Mouse (Mus musculus) left cerebral cortex, postnatal 36 days (tissue): Measurements from ENCODE around the gene Trmt2b. TPM values are rescaled to one million over a fixed set of nuclear protein-coding genes. Genes with fewer than 3 reads are reported as not detected.
"Not testable (repeated sequence)": the region's sequence is repeated elsewhere in the genome, so short reads cannot be mapped to it uniquely, and the experiment has no call there.

Source experiments
- DNase-seq, 2 experiments: peaks; one replicate each; pipeline ENCODE4 v3.0.0; 2021 to 2022; ENCODE audit warnings: low spot score in 2 of 2, mixed read lengths in 1 of 2
- intact Hi-C: fragments of 180-260 bp; cut with DNase I; formaldehyde crosslinking; loops from one replicate; pipeline ENCODE4 v1.15.1; 2025
- total RNA-seq, 2 experiments: library from RNA; stranded (reverse); gene quantifications; 2 replicates each; pipeline ENCODE4 v1.2.3; 2021

Trmt2b gene
- 1 to 10 TPM; 8.1 to 8.7 TPM for total RNA-seq

DNA sequence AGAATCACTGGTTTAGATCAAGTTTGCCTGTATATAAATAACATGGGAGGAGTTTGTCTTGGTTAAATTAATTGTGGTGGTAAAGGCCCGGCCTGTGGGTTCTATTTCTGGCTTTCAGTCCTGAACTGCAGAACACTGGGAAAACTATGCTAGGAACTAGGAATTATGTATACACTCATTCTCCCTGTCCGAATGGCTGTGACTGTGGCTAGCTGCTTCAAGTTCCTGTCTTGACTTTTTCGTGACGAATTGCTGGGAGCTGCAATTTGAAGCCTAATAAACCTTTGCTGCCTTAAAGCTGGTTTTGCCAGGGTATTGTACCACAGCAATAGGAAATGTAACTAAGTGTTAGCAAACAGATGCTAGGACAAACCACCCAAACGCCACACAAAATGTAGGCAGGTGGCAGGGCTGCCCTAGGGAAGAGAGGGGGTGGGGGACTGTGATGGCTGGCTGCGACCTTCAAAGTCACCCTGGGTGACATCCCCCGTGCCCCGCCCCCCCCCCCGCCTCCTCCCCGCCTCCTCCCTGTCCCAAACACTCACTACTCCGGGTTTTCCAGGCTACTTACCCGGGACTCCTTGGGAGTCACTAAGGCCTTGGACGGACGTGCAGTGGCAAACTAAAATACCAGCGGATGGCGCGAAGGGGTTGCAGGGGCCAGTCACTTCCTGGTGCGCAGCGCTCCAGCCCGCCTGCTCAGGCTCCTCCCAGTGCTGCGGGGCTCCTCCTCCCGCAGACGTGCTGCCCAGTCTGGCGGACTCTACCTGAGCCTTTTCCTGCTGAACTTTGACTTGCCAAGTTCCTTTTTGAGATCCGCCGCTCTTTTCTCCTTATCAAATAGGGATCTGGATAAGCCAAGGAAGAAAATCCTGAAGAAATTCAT is at the start of gene Trmt2b:
Trmt2b (minus strand) TSS at position 710 of the 886 bp plus-strand sequence.
- intact Hi-C loops, result no loop called here
- DNase-seq, result peak; percentile 18 to 23

DNA sequence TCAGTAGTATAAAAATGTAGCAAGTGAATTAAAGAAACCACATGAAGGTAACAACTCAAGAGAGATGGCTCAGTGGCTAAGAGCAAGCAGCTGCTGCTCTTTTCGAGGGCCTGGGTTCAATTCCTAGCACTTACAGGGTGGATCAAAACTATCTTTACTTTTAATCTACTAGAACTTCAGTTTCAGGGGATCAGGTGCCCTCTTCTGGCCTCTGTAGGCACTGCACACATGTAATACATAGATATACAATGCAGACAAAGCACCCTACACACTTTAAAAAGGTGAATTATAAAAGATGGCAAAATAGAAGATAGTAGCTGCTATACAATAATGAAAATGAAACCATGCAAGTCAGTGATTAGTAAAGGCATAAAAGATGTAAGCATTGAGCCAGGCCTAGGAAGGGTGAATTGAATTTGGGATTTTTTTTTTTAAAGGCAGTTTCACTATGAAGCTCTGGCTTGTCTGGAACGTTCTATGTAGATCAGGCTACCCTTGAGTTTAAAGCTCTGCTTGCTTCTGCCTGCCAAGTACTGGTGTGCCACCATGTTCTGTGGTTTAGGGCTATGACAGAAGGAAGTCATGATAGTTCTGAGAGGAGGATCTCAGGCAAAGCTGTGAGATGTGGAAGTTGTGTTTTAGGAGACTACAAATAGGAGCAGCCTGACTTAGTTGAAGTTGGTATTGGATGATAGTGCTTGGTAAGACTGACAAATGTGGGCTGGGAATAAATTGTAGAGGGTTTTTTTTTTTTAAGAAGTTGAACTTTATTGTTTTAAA is 42.6 kb upstream of the Trmt2b start:
- no peak for DNase-seq
- intact Hi-C loops, result no loop called here

DNA sequence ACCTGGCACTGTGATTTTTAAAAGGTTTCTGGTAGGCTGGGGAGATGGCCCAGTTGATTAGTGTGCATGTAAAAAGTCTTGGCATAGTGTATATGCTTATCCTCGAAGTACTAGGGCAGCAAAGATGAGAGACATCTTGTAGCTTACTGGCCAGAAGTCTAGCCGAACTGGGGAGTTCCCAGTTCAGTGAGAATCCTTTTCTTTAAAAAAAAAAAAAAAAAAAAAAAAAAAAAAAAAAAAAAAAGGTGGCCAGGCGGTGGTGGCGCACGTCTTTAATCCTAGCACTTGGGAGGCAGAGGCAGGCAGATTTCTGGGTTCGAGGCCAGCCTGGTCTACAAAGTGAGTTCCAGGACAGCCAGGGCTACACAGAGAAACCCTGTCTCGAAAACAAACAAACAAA is 34.4 kb upstream of the Trmt2b start:
- intact Hi-C loops, DNase-seq: not testable (repeated sequence)

DNA sequence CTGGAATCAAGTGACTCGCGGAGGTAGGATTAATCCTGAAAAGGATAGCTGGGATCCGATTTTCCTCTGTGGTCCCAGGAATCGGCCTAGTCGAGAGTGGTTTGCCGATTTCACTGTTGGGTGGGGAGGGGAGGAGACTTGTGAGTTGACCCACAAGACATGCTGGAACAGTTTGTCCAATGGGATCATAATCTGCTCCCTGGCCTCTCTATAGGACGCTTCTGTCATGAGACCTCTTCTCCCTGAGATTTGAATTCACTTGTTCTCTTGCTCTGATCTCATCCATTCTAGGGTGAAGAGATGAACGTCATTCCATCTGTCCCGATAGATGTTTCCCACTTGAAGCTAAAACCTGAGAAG is 31.5 kb upstream of the Trmt2b start:
- DNase-seq, result no peak
- intact Hi-C loops, result no loop called here

DNA sequence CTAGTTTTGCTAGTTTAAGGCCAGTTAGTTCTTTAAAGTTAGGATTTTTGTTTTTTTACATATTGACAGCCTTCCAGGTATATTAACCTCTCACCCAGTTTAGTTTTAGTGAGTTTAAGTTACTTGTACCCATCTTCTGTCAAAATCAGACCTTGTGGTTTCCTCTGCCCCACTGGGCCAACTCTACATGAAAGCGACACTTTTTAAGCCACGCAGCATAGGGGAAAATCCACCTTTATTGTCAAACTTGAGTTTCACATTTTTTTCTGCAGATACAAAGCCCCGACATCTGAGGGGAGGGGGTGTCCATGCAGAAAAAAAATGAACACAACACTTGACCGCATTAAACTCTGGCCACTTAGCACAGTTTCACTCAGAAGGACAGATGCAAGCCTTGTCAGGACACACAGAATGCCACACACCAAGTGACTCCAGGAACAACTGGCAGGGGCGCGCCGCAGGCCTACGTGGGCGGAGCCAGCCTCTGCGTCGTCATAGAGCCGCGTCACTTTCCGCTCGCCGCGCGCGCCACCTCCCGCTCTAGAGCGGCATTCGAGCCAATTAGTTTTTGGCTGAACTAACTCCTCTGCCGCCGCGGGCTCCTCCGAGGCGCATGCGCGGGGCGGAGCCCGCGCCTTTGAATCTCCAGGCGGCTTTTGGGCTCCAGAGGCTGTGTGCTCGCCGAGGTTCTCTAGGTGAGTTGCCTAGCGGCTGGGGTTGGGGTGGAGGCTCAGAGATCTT is 30.9 kb upstream of the Trmt2b start, which contains the start of gene Cenpi:
Cenpi (plus strand) TSS at position 551 of the 741 bp plus-strand sequence.
- DNase-seq, result peak; percentile 81 to 82

DNA sequence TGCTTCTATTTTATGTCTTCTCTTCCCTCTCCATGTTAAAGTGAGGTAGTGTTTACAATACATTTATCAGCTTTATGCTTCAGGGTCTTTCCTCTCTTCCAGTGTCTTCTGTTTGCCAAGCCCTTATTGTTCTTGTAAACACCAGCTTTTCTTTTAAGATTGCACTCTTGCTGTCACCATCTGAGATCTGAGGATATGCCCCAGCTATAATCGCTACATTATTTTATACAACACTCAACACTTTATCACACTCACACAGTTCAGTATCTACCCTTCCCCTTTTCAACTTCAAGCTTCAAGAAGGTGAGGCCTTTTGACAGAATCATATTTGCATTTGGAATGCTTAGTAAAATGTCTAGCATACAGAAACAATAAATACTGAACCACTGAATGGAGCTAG is 26.5 kb upstream of the Trmt2b start:
- no peak for DNase-seq
- intact Hi-C loops, result no loop called here

More for the DNA sequence above, 30.9 kb upstream of the Trmt2b start, which contains the start of gene Cenpi:
- intact Hi-C loops, result no loop called here

DNA sequence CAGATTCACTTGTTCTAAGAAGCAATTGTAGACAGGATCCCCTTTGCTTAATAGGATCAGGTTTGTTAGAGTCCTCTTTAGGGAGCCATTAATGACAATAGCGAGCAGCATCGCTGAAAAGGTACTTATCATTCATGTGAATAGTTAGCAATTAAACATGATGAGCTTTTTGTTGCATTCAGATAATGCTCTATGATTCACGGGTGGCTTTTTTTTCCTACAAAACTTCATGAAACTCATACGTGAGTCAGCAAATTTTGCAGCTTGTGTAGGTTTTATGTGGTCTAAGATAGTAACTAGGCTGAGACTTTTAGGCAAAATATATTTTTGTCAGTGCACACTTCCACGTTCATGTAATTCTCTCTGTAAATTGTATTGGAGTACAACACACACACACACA is 23.4 kb upstream of the Trmt2b start:
- DNase-seq, result no peak
- intact Hi-C loops, result no loop called here

DNA sequence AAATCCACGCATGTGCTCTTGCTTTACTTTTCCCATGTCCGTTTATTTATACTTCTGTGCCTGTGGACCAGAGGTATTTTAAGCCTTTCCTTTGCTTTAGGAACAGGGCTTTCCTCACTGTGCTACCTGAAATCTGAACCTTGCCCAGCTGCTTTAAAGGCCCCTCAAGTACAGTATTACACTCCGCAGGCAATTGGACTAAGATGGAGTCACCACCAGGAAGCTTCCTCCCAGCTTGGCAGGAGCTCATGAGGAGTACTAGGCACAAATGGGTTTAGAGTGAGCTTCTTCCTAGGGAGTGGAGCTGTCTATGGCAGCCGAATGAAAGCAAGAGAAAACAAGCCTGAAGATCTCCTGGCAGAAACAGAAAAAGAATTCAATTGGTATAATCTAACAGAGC is 20.4 kb upstream of the Trmt2b start:
- intact Hi-C loops, result no loop called here
- DNase-seq, result no peak

DNA sequence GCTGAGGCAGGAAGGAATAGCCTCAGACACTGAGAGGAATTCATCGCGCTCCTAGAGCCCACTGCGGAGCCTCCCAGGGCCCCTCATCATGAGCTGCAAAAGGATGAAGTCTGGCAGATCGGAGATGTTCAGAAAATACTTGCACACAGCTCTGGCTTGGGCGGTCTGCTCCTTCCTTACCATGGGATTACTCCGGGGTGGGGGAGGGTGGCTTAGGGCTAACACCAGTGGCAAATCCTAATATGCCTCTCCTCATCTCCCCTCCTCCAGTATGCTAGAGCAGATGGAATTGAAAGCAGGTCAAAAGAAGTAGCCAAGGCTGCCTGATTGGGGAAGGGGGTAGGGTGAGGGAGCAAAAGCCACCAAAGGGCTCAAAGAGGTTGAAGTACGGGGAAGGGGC is 20.0 kb upstream of the Trmt2b start:
- intact Hi-C loops, result no loop called here
- peak in 1 of 2 experiments; percentile 9 for DNase-seq

DNA sequence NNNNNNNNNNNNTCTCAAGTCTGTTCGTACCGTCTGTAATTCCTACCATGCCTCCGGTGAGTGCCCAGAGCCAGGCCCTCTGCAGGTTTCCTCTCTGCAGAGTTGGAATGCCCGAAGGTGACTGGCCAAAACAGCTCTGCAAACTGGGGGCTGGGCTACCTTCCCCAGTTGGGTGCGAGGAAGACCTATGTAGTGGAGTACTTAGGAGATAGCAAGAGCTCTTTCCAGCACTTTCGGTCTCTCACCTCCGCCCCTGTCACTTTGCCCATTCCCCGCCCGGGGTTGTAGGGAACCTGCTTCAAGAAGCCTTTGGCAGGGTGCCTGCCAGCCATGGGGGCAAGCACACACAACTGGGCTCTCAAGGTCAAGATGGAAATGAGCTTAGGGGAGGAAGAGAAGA is 19.5 kb upstream of the Trmt2b start:
- intact Hi-C loops, result no loop called here
- DNase-seq, result peak; percentile 16 to 22

DNA sequence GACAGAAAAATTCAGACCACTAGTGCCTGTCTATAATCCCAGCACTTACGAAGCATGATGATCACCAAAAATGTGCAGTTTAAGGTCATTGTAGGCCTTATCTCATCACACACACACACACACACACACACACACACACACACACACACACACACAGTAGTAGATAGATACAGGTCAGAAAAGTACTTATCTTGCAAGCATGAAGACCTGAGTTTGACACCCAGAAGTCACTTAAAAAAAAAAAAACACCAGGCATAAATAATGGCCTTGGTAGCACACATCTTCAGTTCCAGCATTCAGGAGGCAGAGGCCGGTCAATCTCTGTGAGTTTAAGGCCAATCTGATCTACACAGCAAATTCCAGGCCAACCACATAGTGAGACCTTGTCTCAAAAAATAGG is 10.5 kb upstream of the Trmt2b start:
- intact Hi-C loops, result no loop called here
- DNase-seq, result no peak

DNA sequence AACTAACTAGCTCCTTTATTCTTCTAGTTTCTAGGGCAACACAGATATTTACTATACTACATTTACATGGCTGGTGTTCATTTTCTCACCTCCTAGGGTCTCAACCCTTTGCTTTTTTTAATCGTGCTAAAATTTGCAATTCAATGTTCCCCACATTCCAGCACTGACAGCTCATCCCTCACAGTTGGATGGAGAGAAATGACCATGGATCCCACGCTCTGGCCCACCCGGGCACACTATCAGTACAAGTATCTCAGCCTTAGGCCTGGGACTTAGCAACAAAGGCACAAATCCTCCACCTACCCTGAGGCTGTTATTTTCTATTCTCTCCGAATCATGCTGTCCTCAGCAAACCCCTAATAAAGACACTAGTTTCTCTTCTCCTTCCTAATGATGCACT is 9.0 kb upstream of the Trmt2b start:
- DNase-seq, result no peak

DNA sequence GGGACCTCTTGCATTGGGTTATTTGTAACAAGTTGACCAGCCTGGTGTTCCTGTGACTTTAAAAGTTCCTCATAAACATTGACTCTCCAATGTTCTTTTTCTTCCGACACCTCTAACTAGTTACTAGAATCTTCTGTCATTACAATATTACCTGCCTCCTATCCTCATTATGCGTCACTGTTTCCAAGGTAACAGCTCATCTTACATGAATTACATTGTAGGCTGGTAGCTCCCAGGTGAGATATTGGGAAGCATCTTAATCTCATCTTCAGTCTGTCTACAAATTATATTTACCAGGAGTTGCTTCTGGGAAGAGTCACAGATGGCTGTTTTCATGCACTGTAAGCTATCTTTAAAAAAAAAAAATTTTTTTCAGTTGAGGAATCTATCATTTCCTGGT is 8.3 kb upstream of the Trmt2b start:
- intact Hi-C loops, result no loop called here
- no peak for DNase-seq

More for the DNA sequence above, 9.0 kb upstream of the Trmt2b start:
- intact Hi-C loops, result no loop called here

DNA sequence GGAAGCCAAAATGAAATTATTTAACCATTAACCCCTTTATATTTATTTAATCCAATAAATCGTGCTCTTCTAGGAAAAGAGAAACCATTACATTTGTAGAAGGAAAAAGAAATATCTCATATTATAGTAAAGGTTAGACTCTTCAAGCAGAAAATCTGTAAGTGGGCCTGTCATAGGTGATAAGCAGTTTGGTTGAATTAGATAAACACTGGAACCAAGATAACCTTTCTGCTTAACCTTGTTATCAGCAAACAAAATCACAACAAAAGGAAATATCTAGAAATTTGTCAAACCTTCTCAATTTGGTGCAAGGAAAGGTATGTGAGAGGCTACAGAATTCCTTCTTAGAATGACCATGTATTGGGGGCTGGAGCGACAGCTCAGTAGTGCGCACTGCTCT is 3.7 kb upstream of the Trmt2b start:
- intact Hi-C loops, result no loop called here
- no peak for DNase-seq

DNA sequence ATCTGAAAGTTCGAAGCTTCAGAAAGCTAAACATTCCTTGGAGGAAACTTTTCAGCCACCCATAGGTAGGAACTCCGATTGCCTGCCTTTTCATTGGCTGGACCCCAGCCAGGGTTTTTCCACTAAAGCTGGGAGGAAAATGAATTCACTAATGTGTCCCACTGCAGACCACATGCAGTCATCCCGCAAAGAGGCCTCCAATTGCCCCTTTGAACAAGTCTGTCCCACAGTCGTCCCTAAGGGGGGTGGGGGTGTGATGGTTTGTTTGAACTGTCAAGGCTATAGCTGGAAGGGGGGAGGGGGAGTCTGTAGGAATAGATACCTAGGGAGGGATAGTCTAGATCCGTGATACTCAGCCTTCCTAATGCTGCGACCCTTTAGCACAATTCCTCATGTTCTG is 1.1 kb downstream of the Trmt2b start:
- DNase-seq, result no peak
- intact Hi-C loops, result no loop called here

DNA sequence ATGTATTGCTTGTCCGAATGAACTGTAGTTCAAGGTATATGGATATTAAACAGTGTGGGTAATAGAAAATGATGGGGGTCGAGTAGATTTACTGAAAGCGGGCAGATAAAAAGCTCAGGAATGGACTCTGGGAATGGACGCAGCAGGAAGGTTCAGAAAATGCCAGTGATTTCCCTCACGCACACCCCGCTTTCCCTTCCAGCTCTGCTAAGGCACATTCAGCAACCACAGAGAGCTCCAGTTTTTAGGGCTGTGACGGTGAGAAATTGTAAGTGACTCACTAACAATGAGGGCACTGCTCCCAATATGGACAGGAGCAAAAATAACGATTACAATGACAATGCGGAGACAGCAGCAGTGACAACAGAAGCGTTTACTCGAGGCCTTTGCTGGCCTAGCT is 14.7 kb downstream of the Trmt2b start:
- no peak for DNase-seq
- intact Hi-C loops, result no loop called here

DNA sequence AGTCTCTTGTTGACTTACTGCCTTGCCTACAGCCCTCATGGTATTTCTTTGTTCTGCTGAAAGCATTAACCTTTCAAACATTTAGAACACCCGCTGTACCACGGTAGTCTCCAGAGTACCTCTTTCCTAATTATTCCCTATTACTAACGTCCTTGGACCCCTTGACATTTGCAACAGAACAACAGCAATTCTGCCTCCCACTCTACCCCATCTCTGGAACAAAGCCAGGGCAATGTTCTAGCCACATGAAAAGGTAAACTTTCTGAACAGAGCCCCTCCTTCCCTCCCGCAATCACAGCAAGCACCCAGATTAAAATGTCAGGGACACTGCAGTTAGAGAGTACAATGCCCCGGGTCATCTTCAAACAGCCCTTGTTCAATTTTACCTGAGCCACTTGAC is 15.6 kb downstream of the Trmt2b start:
- intact Hi-C loops, result no loop called here

DNA sequence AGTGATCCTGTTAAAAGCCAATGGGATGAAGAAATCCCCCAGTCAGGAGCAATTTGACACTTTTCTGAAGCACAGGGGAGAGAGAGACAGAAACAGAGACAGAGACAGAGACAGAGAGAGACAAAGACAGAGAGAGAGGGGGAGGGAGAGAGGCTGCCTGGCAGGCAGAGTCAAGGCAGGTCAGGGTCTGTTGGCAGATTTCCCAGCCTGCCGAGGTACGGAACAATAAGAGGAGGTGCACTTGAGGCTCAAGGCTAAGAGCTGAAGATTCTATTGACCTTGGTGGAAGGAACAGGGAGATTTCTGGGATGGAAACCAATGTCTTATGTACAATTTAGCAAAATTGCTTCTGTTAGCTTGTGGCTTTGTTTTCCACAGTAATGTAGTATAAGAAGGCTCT is 28.6 kb downstream of the Trmt2b start:
- no peak for DNase-seq
- intact Hi-C loops, result no loop called here

More for the DNA sequence above, 15.6 kb downstream of the Trmt2b start:
- DNase-seq, result no peak

DNA sequence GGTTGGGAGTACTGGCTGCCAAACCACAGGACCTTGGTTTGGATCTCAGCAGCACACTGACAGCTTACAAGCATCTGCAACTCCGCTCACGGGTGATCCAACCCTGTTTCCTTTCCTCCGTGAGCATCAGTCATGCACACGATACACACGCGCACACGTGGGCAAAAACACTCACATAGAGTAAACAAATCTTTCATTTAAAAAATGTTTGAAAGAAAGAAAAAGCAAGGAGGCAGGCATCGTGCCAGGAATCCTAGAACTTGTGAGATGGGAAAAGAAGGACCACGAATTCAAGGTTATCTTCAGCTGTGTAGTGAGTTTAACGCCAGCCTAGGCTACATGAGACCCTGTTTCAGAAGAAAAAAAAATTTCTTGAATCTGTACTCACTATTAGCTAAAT is 30.8 kb downstream of the Trmt2b start:
- no peak for DNase-seq
- intact Hi-C loops, result no loop called here

DNA sequence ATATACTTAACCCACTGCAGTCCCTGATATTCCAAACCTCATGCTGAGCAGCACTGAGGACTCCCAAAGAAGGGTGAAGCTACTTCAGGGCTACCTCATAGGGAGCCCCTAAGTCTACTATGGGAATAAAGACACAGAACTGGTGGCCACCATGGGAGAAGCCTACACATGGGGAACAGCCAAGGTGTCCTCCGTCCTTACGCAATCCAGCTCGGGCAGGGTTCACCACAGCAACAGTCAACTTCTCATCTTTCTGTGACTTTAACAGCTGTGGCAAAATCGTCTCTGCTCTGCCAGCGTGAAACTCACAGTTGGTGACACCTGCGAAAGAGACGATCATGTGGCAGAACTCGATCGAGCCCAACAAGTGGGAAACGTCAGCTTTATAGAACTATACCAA is 38.5 kb downstream of the Trmt2b start:
- intact Hi-C loops, result no loop called here

More for the DNA sequence above, 38.5 kb downstream of the Trmt2b start:
- DNase-seq, result no peak
